Mouse (Mus musculus): ENCODE measurements around the gene Tbl3. TPM values are rescaled to one million over a fixed set of nuclear protein-coding genes. Genes with fewer than 3 reads are reported as not detected.
"Not testable (repeated sequence)": the region's sequence is repeated elsewhere in the genome, so short reads cannot be mapped to it uniquely, and the experiment has no call there.

The Tbl3 gene
- polyA plus RNA-seq, 1 experiment from 2014 or later, result 40.2 TPM

GRCm38 (mm10) chr17:24676187-24676586, 31.3 kb downstream of the Tbl3 start:
- H3K4me2 ChIP-seq (ENCODE audit: low read length), result no peak overlapping the region
- ATAC-seq (ENCODE audit: insufficient number of reproducible peaks, insufficient read depth, low FRiP score, low read depth), result no peak
- no peaks in the 10 kb centered on the region for H3K9me3 ChIP-seq (ENCODE audit: control insufficient read depth, low read length)
- WGBS, result 68% methylated on average over 2 of the region's 2 CpGs
- peaks cover 47% of the 10 kb centered on the region for H3K36me3 ChIP-seq (ENCODE audit: control insufficient read depth, insufficient read depth, low read length)
- no peak overlapping the region for H3K27ac ChIP-seq (replicated peaks in 1 of 2; ENCODE audit: control insufficient read depth in 1 of 2, insufficient read depth in 1 of 2, low read depth in 2 of 2, low read length in 2 of 2)
- 0 out of 2 replicates have a peak overlapping the region, but pooled peaks have one; percentile 25 for H3K9ac ChIP-seq (ENCODE audit: low read length)
- H3K27me3 ChIP-seq (ENCODE audit: control insufficient read depth, insufficient read depth, low read length), result no peaks in the 10 kb centered on the region
- peaks cover 15 to 24% of the 10 kb centered on the region in 2 experiments for H3K4me1 ChIP-seq (ENCODE audit: control insufficient read depth in 2 of 2, insufficient read depth in 2 of 2, low read length in 2 of 2)
- no peak overlapping the region for H3K4me3 ChIP-seq (ENCODE audit: control insufficient read depth in 1 of 2, insufficient read depth in 1 of 2, low read depth in 1 of 2, low read length in 2 of 2)

GRCm38 (mm10) chr17:24674277-24674676, 33.2 kb downstream of the Tbl3 start:
- H3K4me1 ChIP-seq (ENCODE audit: control insufficient read depth in 2 of 2, insufficient read depth in 2 of 2, low read length in 2 of 2), result peaks cover 20 to 35% of the 10 kb centered on the region in 2 experiments
- H3K9ac ChIP-seq (ENCODE audit: low read length), result no peak overlapping the region; the same call in 1 of the 2 replicates
- H3K9me3 ChIP-seq (ENCODE audit: control insufficient read depth, low read length), result no peaks in the 10 kb centered on the region
- no peak overlapping the region for H3K4me2 ChIP-seq (ENCODE audit: low read length)
- no peak for ATAC-seq (ENCODE audit: insufficient number of reproducible peaks, insufficient read depth, low FRiP score, low read depth)
- H3K36me3 ChIP-seq (ENCODE audit: control insufficient read depth, insufficient read depth, low read length), result peaks cover 28% of the 10 kb centered on the region
- no peak overlapping the region for H3K27ac ChIP-seq (replicated peaks in 1 of 2; ENCODE audit: control insufficient read depth in 1 of 2, insufficient read depth in 1 of 2, low read depth in 2 of 2, low read length in 2 of 2)
- H3K27me3 ChIP-seq (ENCODE audit: control insufficient read depth, insufficient read depth, low read length), result no peaks in the 10 kb centered on the region
- H3K4me3 ChIP-seq (ENCODE audit: control insufficient read depth in 1 of 2, insufficient read depth in 1 of 2, low read depth in 1 of 2, low read length in 2 of 2), result no peak overlapping the region
- WGBS, result 59% methylated on average over 7 of the region's 7 CpGs

- 23% methylated on average over 5 of the region's 5 CpGs for WGBS
- Histone ChIP-seq H3K27me3 (ENCODE audit: control insufficient read depth, insufficient read depth, low read length) (no peaks in the 10 kb centered on the region), H3K9ac (ENCODE audit: low read length) (0 out of 2 replicates have a peak overlapping the region, but pooled peaks have one; percentile 4)
Measured at GRCm38 (mm10) chr17:24672141-24672540, 35.3 kb downstream of the Tbl3 start.

GRCm38 (mm10) chr17:24671346-24671745, 36.1 kb downstream of the Tbl3 start:
- Histone ChIP-seq H3K36me3 (ENCODE audit: control insufficient read depth, insufficient read depth, low read length) (no peaks in the 10 kb centered on the region), H3K9me3 (ENCODE audit: control insufficient read depth, low read length) (no peaks in the 10 kb centered on the region), H3K27ac (replicated peaks in 1 of 2; ENCODE audit: control insufficient read depth in 1 of 2, insufficient read depth in 1 of 2, low read depth in 2 of 2, low read length in 2 of 2) (no peak overlapping the region), H3K4me2 (ENCODE audit: low read length) (peak overlapping the region; percentile 92), H3K4me1 (ENCODE audit: control insufficient read depth in 2 of 2, insufficient read depth in 2 of 2, low read length in 2 of 2) (peaks cover 20 to 35% of the 10 kb centered on the region in 2 experiments), H3K27me3 (ENCODE audit: control insufficient read depth, insufficient read depth, low read length) (no peaks in the 10 kb centered on the region), H3K4me3 (ENCODE audit: control insufficient read depth in 1 of 2, insufficient read depth in 1 of 2, low read depth in 1 of 2, low read length in 2 of 2) (no peak overlapping the region), H3K9ac (ENCODE audit: low read length) (peak overlapping the region; percentile 97)
- 68% methylated on average over 5 of the region's 5 CpGs for WGBS
- ATAC-seq (ENCODE audit: insufficient number of reproducible peaks, insufficient read depth, low FRiP score, low read depth), result no peak

More at GRCm38 (mm10) chr17:24672141-24672540, 35.3 kb downstream of the Tbl3 start:
- peaks cover 7% of the 10 kb centered on the region for H3K36me3 ChIP-seq (ENCODE audit: control insufficient read depth, insufficient read depth, low read length)
- no peak overlapping the region for H3K27ac ChIP-seq (replicated peaks in 1 of 2; ENCODE audit: control insufficient read depth in 1 of 2, insufficient read depth in 1 of 2, low read depth in 2 of 2, low read length in 2 of 2)
- ATAC-seq (ENCODE audit: insufficient number of reproducible peaks, insufficient read depth, low FRiP score, low read depth), result no peak
- H3K4me1 ChIP-seq (ENCODE audit: control insufficient read depth in 2 of 2, insufficient read depth in 2 of 2, low read length in 2 of 2), result peaks cover 20 to 35% of the 10 kb centered on the region in 2 experiments
- H3K4me2 ChIP-seq (ENCODE audit: low read length), result peak overlapping the region; percentile 92
- no peak overlapping the region for H3K4me3 ChIP-seq (ENCODE audit: control insufficient read depth in 1 of 2, insufficient read depth in 1 of 2, low read depth in 1 of 2, low read length in 2 of 2)
- no peaks in the 10 kb centered on the region for H3K9me3 ChIP-seq (ENCODE audit: control insufficient read depth, low read length)

GRCm38 (mm10) chr17:24670246-24670844, 37.1 kb downstream of the Tbl3 start:
- Histone ChIP-seq H3K27me3 (ENCODE audit: control insufficient read depth, insufficient read depth, low read length) (no peaks in the 10 kb centered on the region), H3K27ac (replicated peaks in 1 of 2; ENCODE audit: control insufficient read depth in 1 of 2, insufficient read depth in 1 of 2, low read depth in 2 of 2, low read length in 2 of 2) (peak overlapping the region; percentile 35 to 82; a peak in 3 of 4 replicates), H3K4me1 (ENCODE audit: control insufficient read depth in 2 of 2, insufficient read depth in 2 of 2, low read length in 2 of 2) (peaks cover 16 to 29% of the 10 kb centered on the region in 2 experiments), H3K9ac (ENCODE audit: low read length) (peak overlapping the region; percentile 97), H3K4me3 (ENCODE audit: control insufficient read depth in 1 of 2, insufficient read depth in 1 of 2, low read depth in 1 of 2, low read length in 2 of 2) (peak overlapping the region; percentile 83 to 98), H3K9me3 (ENCODE audit: control insufficient read depth, low read length) (no peaks in the 10 kb centered on the region), H3K4me2 (ENCODE audit: low read length) (peak overlapping the region; percentile 92), H3K36me3 (ENCODE audit: control insufficient read depth, insufficient read depth, low read length) (no peaks in the 10 kb centered on the region)
- WGBS, result 12% methylated on average over 8 of the region's 8 CpGs
- ATAC-seq (ENCODE audit: insufficient number of reproducible peaks, insufficient read depth, low FRiP score, low read depth), result no peak

GRCm38 (mm10) chr17:24669545-24670245, 37.8 kb downstream of the Tbl3 start, which contains the start of gene Zfp598:
Gene Zfp598, plus strand, starts transcription at chr17:24669687.
- Histone ChIP-seq H3K9ac (ENCODE audit: low read length) (peak within 1 kb of the TSS; percentile 97), H3K27me3 (ENCODE audit: control insufficient read depth, insufficient read depth, low read length) (no peaks in the 10 kb centered on the region), H3K27ac (replicated peaks in 1 of 2; ENCODE audit: control insufficient read depth in 1 of 2, insufficient read depth in 1 of 2, low read depth in 2 of 2, low read length in 2 of 2) (peak within 1 kb of the TSS; percentile 54 to 82), H3K4me1 (ENCODE audit: control insufficient read depth in 2 of 2, insufficient read depth in 2 of 2, low read length in 2 of 2) (peaks cover 16 to 29% of the 10 kb centered on the region in 2 experiments), H3K36me3 (ENCODE audit: control insufficient read depth, insufficient read depth, low read length) (no peaks in the 10 kb centered on the region), H3K9me3 (ENCODE audit: control insufficient read depth, low read length) (no peaks in the 10 kb centered on the region), H3K4me2 (ENCODE audit: low read length) (peak within 1 kb of the TSS; percentile 92), H3K4me3 (ENCODE audit: control insufficient read depth in 1 of 2, insufficient read depth in 1 of 2, low read depth in 1 of 2, low read length in 2 of 2) (peak within 1 kb of the TSS; percentile 83 to 98)
- peak; percentile 97 for ATAC-seq (ENCODE audit: insufficient number of reproducible peaks, insufficient read depth, low FRiP score, low read depth)
- under 1% methylated on average over 79 of the region's 80 CpGs for WGBS

- Histone ChIP-seq H3K4me1 (ENCODE audit: control insufficient read depth in 2 of 2, insufficient read depth in 2 of 2, low read length in 2 of 2) (peaks cover 16 to 26% of the 10 kb centered on the region in 2 experiments), H3K27ac (replicated peaks in 1 of 2; ENCODE audit: control insufficient read depth in 1 of 2, insufficient read depth in 1 of 2, low read depth in 2 of 2, low read length in 2 of 2) (peak overlapping the region; percentile 54 to 82), H3K4me3 (ENCODE audit: control insufficient read depth in 1 of 2, insufficient read depth in 1 of 2, low read depth in 1 of 2, low read length in 2 of 2) (peak overlapping the region; percentile 40 to 98), H3K9ac (ENCODE audit: low read length) (peak overlapping the region; percentile 97), H3K4me2 (ENCODE audit: low read length) (peak overlapping the region; percentile 92)
- H3K9me3 ChIP-seq (ENCODE audit: control insufficient read depth, low read length); ATAC-seq (ENCODE audit: insufficient number of reproducible peaks, insufficient read depth, low FRiP score, low read depth); H3K27me3 ChIP-seq (ENCODE audit: control insufficient read depth, insufficient read depth, low read length); H3K36me3 ChIP-seq (ENCODE audit: control insufficient read depth, insufficient read depth, low read length): not testable (repeated sequence)
- WGBS, result 9% methylated on average over 15 of the region's 15 CpGs
Measured at GRCm38 (mm10) chr17:24669214-24669544, 38.3 kb downstream of the Tbl3 start.

Data from heart, embryonic 14.5 days (tissue).